Mouse (Mus musculus) kidney, adult 2 months (tissue): ENCODE measurements at regions not wholly inside any gene's neighbourhood (a gene's known extent, or its start where the extent isn't known, plus 50 kb on each side); places are given as distances from the start of the nearest gene placed in this dataset.
A peak's percentile ranks its signal among the peaks of the same experiment; 100 is the strongest.

Experiments
- DNase-seq: peaks from one replicate; pipeline ENCODE4 v3.0.0; 2021
- H3K27ac ChIP-seq: fragments of 200-500 bp; 2 replicates; pipeline ENCODE4 v1.5.1; 2012; ENCODE audit warnings: low read depth, low read length, control low read depth, inconsistent platforms; ENCODE audit not compliant: insufficient read depth
- H3K27me3 ChIP-seq: fragments of 200-500 bp; replicated peaks from 2 replicates; pipeline ENCODE4 v1.6.1; 2012; ENCODE audit warnings: mild to moderate bottlenecking, moderate library complexity, low read length, inconsistent platforms; ENCODE audit not compliant: control insufficient read depth, insufficient read depth
- H3K36me3 ChIP-seq: fragments of 200-500 bp; 2 replicates; pipeline ENCODE4 v1.6.1; 2012; ENCODE audit warnings: mild to moderate bottlenecking, moderate library complexity, low read length, inconsistent platforms; ENCODE audit not compliant: control insufficient read depth, insufficient read depth
- H3K4me1 ChIP-seq: fragments of 200-500 bp; 2 replicates; pipeline ENCODE4 v1.6.1; 2011; ENCODE audit warnings: low read length; ENCODE audit not compliant: control insufficient read depth, insufficient read depth
- H3K4me3 ChIP-seq: fragments of 200-500 bp; 2 replicates; pipeline ENCODE4 v1.5.1; 2011; ENCODE audit warnings: mild to moderate bottlenecking, low read depth, low read length, control low read depth; ENCODE audit not compliant: insufficient read depth
- CTCF ChIP-seq: fragments of 200-500 bp; conservative IDR thresholded peaks from 2 replicates; pipeline ENCODE4 v1.5.1; 2011; ENCODE audit warnings: low read depth, mild to moderate bottlenecking, control low read depth, low read length, moderate library complexity, mixed read lengths; ENCODE audit not compliant: insufficient read depth, insufficient read length
- POLR2A ChIP-seq: fragments of 200-500 bp; IDR thresholded peaks from one replicate; pipeline ENCODE4 v1.6.1; 2011; ENCODE audit warnings: low read depth, low read length, control low read depth
- WGBS: fragments of 180-500 bp; shearing (Covaris S2); methylation state at CpG from one replicate; pipeline ENCODE4 v1.1.7; 2018; 5-methylcytosine and 5-hydroxymethylcytosine counted together

DNA sequence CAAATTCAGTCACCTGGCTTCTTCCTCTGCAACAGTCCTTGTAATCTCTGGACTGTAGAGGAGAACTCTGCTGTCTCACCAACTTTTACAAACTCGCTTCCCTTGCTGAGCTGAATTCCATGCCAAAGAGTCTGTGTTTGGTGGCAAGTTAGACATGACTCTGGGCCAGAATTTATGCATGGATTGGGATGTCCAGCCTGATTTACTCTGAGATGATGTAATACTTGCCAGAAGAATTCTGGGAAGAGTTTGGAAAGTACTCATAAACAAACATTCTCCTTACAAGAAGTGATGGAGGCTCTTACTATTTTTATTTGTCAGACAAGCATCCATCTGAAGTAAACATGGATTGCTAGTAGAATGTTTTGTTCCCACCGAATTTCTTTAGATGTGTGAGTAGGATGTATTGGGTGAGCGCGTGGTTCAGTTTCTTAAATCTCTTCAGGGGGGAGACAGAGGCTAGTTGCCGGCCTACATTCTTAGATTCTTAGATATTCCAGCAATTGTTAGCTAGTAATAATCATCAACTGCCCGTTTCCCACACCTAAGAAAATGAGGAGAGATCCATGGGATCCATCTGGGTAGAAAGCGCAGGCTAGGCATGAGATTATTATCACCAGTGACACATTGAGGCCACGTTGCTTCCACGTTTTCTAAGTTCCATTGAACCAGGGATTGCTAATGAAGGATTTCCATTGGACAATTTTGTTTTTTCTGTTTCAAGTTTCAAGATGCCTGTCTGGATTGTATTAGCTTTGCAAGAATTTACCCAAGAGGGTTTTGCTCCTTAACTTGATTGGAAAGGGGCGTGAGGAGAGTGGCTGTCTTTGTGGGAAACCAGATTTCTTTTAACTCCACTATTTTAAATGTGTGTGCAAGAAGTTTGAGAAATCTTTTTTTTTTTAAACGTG is 89.3 kb upstream of the Gm10295 start:
- Histone ChIP-seq H3K4me3 (no peak overlapping the region), H3K27ac (no peak overlapping the region), H3K4me1 (no peaks in the 10 kb centered on the region), H3K27me3 (no peaks in the 10 kb centered on the region), H3K36me3 (no peaks in the 10 kb centered on the region)
- WGBS: 88% methylated on average over 11 of the region's 11 CpGs
- TF ChIP-seq POLR2A (no peak), CTCF (no peak)
- DNase-seq: no peak

DNA sequence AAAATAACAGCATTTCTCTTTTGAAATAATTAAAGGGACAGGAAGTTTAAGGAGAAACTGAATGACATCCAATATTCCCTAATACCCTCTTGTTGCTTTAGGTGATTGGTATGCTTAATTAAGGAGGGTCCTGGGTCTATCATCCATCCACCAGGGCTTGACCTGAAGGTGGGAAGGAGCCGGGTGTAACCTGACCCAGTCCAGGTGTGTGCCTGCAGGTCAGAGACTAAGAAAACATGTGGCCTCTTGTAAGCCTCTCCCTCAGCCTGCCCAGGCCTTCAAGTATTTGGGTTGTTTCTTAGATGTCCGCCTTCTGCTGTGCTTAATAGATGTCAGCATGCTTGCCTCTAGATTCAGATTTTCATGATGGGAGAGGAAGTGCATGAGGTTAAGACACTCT is 74.7 kb upstream of the Gm10295 start:
- no peaks in the 10 kb centered on the region for H3K36me3 ChIP-seq
- DNase-seq: no peak
- no peak overlapping the region for H3K4me3 ChIP-seq
- H3K4me1 ChIP-seq: no peaks in the 10 kb centered on the region
- 48% methylated on average over 2 of the region's 2 CpGs for WGBS
- H3K27ac ChIP-seq: no peak overlapping the region
- no peaks in the 10 kb centered on the region for H3K27me3 ChIP-seq
- TF ChIP-seq POLR2A (no peak), CTCF (no peak)

DNA sequence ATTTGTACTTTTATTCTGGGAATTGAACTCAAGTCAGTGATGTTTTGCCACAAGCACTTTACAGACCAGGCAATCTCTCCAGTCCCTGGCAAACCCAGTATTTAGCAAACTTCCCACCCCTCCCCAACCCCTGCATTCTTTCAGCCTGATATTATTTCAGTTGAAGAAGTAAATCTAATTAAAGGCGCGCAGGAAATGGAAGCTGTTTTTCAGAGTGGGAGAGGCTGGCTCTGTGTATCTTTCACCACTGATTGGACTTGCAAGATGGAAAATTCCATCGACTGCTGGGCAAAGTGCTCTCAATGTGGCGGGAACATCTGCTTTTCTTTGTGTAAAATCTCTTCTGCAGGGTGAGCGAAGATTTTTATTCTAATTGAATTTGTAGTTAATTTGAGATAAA is 68.0 kb upstream of the Gm10295 start:
- H3K27ac ChIP-seq: peak overlapping the region; percentile 93
- no peak for TF ChIP-seq CTCF
- TF ChIP-seq POLR2A: no peak
- no peak overlapping the region for H3K4me3 ChIP-seq
- WGBS: 51% methylated on average over 5 of the region's 5 CpGs
- H3K36me3 ChIP-seq: no peaks in the 10 kb centered on the region
- H3K4me1 ChIP-seq: no peaks in the 10 kb centered on the region; the same call in 1 of the 2 replicates
- peak; percentile 49 for DNase-seq
- H3K27me3 ChIP-seq: 0 out of 2 replicates have a peak, but pooled peaks cover 1% of the 10 kb centered on the region

- Histone ChIP-seq H3K27me3 (0 out of 2 replicates have a peak, but pooled peaks cover 1% of the 10 kb centered on the region), H3K4me1 (no peaks in the 10 kb centered on the region; the same call in 1 of the 2 replicates), H3K4me3 (no peak overlapping the region), H3K36me3 (no peaks in the 10 kb centered on the region), H3K27ac (peak overlapping the region; percentile 93)
- TF ChIP-seq CTCF (no peak), POLR2A (no peak)
- WGBS: 26% methylated on average over 3 of the region's 3 CpGs
- no peak for DNase-seq
Observed at GRCm38 (mm10) chr7:71418856-71419255, 67.6 kb upstream of the Gm10295 start.

- Histone ChIP-seq H3K4me1 (no peaks in the 10 kb centered on the region; the same call in 1 of the 2 replicates), H3K27me3 (peaks cover 1% of the 10 kb centered on the region; the same call in 1 of the 2 replicates), H3K27ac (no peak overlapping the region), H3K4me3 (no peak overlapping the region), H3K36me3 (no peaks in the 10 kb centered on the region)
- TF ChIP-seq POLR2A: no peak
- TF ChIP-seq CTCF: no peak
- WGBS: 64% methylated on average over 2 of the region's 2 CpGs
- DNase-seq: no peak
Observed at GRCm38 (mm10) chr7:71414756-71415155, 63.5 kb upstream of the Gm10295 start.

GRCm38 (mm10) chr7:71413121-71413520 is 61.8 kb upstream of the Gm10295 start:
- H3K27ac ChIP-seq: no peak overlapping the region
- H3K4me3 ChIP-seq: no peak overlapping the region
- H3K4me1 ChIP-seq: no peaks in the 10 kb centered on the region; the same call in 1 of the 2 replicates
- no peak for DNase-seq
- 86% methylated on average over 6 of the region's 6 CpGs for WGBS
- TF ChIP-seq CTCF (no peak), POLR2A (no peak)
- no peaks in the 10 kb centered on the region for H3K36me3 ChIP-seq
- H3K27me3 ChIP-seq: no peaks in the 10 kb centered on the region; the same call in 1 of the 2 replicates

DNA sequence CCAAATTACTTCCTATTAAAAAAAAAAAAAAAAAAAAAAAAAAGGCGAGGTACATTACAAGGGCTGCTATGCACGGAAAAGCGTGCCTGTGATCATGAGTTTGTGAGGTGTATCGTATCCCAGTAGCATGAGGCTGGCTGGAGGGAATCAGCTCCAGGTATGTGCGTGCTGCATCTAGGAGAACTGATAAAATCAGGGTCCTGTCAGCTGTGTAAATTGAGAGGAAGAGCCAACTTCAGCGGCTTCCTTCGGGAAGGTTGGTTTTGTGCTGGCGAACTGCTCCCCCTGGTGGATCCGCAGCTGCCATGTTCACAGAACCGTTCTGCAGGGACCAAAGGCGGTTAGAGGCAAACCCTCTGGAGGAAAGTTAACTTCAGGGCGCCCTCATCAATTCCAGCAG is 60.8 kb upstream of the Gm10295 start:
- DNase-seq: peak; percentile 91
- Histone ChIP-seq H3K4me1 (no peaks in the 10 kb centered on the region; the same call in 1 of the 2 replicates), H3K27ac (peak overlapping the region; percentile 90), H3K4me3 (peak overlapping the region; percentile 67), H3K36me3 (no peaks in the 10 kb centered on the region), H3K27me3 (peaks cover under 1% of the 10 kb centered on the region; the same call in 1 of the 2 replicates)
- TF ChIP-seq CTCF (peak; percentile 90), POLR2A (no peak)
- 2% methylated on average over 12 of the region's 12 CpGs for WGBS
